In the genomic region with DNA sequence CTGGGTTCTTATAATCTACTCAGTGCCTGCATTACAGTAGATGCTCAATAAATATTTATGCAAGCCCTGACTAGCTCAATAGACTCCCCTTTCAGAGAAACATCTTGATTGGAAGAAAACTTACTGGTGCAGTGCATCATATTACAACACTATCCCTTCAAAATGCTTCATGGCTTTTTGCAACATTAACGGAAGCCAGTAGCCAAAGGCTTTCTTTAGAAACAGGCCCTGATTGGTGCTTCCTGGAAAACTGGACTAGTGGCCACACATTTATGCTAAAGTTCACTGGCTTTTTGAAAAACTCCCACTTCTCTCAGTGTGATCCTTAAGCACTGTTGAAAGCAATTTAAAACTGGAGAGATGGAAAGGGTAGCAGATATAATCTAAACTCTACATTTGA, we compare ENCODE assay signal across 29 mouse cellular contexts.
DNase-seq lines count a peak whose midpoint lies in the region; ATAC-seq and TF ChIP-seq lines count a peak whose summit lies in the region.
"Had no signal": no experiment of that assay in that cellular context is flagged by ENCODE, and none has a peak within 500 bp of the region (broad histone marks: within the 10 kb centered on the region; RNA-seq: fewer than 3 reads in every experiment).

No protein-coding gene starts in this region.

- no peak for DNase-seq in gastrocnemius, adult 2 months
- no peak for DNase-seq in gastrocnemius, postnatal 25 days
- DNase-seq in lung, postnatal 36 days: peak; percentile 44
- no peak for DNase-seq in lung, postnatal 4 days
- no peak for DNase-seq in kidney, postnatal 36 days
- DNase-seq in left cerebral cortex, adult 18-20 months (ENCODE audit: low spot score in 2 of 2): no peak
- DNase-seq: adrenal gland, postnatal 10 days; cerebellum, adult 18-20 months; cerebellum, postnatal 10 days; forebrain, postnatal 0 days; gastrocnemius, postnatal 14 days; heart, adult 2 months; kidney, adult 18-20 months; kidney, postnatal 25 days; left cerebral cortex, postnatal 4 days; lung, adult 2 months; right cerebral cortex, postnatal 4 days had no signal

- intact Hi-C loops in gastrocnemius, adult 2 months (cut with DNase I): no loop called here

- H3K27ac ChIP-seq in gastrocnemius, adult 2 months: peak overlapping the region; percentile 5; the same call in 1 of the 2 replicates
- H3K27ac ChIP-seq: embryonic facial prominence, embryonic 10.5 days; embryonic facial prominence, embryonic 15.5 days; forebrain, embryonic 12.5 days; heart, adult 2 months; hindbrain, embryonic 14.5 days; kidney, embryonic 15.5 days; layer of hippocampus, adult 2 months; liver, embryonic 12.5 days; neural tube, embryonic 12.5 days had no signal

- no peak for TF ChIP-seq CTCF in gastrocnemius, adult 2 months (IDR thresholded peaks at IDR 0.05)

- peak; percentile 45 for ATAC-seq in megakaryocyte, adult 5-6 weeks (ENCODE audit: poor library complexity, severe bottlenecking)
- ATAC-seq: forebrain, postnatal 0 days; liver, embryonic 12.5 days; midbrain, embryonic 16.5 days had no signal

- H3K4me3 ChIP-seq in gastrocnemius, adult 2 months: no peak overlapping the region
- H3K4me3 ChIP-seq: embryonic facial prominence, embryonic 10.5 days; embryonic facial prominence, embryonic 15.5 days; forebrain, embryonic 12.5 days; heart, adult 2 months; heart, embryonic 12.5 days; kidney, embryonic 15.5 days; layer of hippocampus, adult 2 months; liver, embryonic 12.5 days; myocyte; neural tube, embryonic 12.5 days had no signal
